Mouse (Mus musculus) retina, adult 2 months (tissue): Measurements from ENCODE around the gene Ang.
A peak's percentile ranks its signal among the peaks of the same experiment; 100 is the strongest.
"Not testable (repeated sequence)": the region's sequence is repeated elsewhere in the genome, so short reads cannot be mapped to it uniquely, and the experiment has no call there.

Experiments
- DNase-seq: peaks from one replicate; pipeline ENCODE4 v3.0.0-alpha.2; 2012; ENCODE audit warnings: low read depth, low spot score

The Ang gene

GRCm38 (mm10) chr14:51088970-51089673, 1.8 kb upstream of the Ang start:
- peak; percentile 94 for DNase-seq

GRCm38 (mm10) chr14:51089674-51090076, 1.3 kb upstream of the Ang start:
- no peak for DNase-seq

- DNase-seq: no peak
These were observed 721 bp upstream of the Ang start for GRCm38 (mm10) chr14:51090077-51090781.

DNA sequence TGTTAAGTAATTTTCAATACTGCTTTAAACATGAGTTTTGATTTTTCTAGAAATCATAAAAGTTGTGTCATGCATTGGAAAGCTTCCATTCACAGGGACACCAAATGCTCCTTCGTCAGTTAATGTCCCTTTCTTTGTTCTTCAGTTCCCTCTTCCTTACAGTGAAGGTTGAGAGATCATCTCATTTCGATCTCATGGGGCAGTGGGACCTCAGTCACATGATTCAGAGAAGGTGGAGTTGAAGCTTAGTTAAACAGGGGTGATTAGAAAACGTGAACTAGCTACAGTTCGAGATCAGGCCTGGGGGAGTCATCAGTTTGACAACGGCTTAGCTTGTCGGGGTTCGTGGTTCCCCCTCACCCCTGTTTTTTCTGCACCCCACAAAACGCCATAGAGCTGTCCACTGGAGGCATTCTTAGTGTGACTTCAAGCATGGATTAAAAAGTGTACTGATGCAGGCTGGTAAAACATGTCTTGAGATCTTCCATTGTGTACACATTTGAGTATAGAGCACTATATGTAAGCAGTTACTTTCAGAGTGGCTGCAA, 1.2 kb downstream of the Ang start:
- no peak for DNase-seq

- DNase-seq: no peak
These were observed 2.5 kb downstream of the Ang start for GRCm38 (mm10) chr14:51093496-51093895.

- DNase-seq: no peak
These were observed 3.3 kb downstream of the Ang start for GRCm38 (mm10) chr14:51094096-51094875.

DNA sequence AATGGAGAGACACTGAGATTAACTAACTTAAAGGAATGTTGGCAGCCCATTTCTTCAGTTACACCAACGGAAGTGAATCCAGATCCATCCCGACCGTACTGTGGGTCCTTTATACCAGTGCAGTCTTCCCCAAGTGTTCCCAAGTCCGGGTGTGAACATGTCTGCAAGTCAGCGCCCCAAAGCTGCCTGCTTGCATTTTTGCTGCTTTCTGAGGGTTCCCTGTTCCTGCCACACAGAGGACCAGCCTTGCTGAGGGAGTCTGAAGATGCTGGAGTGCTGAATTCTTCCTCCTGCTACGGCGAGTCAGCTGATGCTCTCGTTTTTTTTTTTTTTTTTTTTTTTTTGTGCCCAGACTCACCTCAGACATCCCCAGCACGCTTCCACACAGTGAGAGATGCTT, 4.0 kb downstream of the Ang start:
- DNase-seq: no peak

DNA sequence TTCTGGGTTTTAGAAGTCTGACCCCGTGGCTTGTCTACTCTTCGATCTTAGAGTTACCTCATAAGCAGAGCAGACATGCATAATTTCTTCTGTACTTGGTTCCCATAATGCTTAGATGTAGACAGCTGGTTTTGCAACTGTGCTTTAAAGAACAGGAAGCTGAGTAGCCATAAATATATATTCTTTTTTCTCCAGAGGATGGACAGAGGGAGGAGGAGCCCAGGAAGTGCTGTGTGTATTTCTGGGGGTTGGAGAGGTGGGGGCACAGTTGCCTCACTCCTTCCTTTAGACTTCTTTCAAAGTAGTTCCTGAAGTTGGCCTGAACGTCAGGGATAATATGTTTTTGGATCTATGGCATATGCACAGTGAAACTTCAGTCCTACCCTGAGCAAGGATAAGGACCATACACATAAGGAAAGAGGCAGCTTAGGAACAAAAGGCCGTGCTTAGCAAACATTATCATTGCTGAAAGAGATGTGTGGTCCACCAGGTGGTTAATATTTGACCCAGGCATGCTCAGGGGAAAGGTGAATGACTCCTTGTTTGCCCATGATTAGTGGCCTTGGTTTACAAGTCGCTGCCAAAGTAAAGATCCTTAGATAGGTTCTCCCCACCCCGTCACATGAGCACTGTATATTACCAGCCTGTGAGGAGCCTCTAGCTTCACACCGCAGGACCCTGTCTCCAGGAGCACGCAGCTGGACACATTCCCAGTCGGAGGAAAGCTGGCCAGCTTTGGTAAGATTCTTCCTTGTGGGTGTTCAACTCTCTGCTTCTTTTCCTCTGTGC, 5.0 kb downstream of the Ang start:
- no peak for DNase-seq

- not testable (repeated sequence) for DNase-seq
These were observed 7.3 kb downstream of the Ang start for GRCm38 (mm10) chr14:51098300-51098699.

GRCm38 (mm10) chr14:51098921-51099320, 8.0 kb downstream of the Ang start:
- DNase-seq: no peak

GRCm38 (mm10) chr14:51101284-51101683, 10.3 kb downstream of the Ang start:
- no peak for DNase-seq

DNA sequence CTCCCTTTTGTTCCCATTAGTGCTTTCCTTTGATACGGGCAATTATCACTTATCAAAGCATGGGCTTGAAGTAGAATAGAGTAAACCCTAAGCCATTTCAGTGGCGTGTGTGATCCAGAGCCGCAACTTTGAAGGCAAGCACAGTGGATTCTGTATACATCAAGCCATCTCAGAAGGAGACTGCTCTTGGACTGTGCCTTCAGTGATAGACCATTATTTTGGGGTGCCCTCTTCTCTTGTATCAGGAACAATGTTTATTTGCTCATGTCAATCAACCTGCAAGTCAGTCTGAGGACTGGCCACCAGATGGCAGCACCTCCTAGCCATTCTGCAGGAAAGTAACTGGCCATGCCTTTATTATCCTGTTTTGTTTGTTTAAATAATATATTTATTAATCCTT, 12.3 kb downstream of the Ang start:
- no peak for DNase-seq

DNA sequence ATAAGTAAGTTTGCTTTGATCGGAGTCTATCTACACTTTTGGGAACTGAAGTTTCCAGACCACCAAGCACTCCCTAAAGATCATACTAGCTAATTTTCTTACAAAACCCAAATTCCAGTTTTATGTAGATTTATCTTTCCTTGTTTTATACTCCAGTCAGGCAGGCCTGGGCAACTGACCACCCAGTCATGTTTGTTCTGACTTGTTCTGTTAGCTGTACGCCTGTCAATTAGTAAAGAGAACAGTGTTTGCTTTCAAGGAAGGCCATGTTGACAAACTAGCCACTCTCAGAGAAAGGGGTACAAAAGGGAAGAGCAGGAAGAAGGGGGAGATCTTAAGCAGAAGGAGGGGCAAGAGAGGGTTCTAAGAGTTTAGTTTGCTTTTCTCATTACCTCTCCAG, 13.4 kb downstream of the Ang start:
- DNase-seq: no peak

DNA sequence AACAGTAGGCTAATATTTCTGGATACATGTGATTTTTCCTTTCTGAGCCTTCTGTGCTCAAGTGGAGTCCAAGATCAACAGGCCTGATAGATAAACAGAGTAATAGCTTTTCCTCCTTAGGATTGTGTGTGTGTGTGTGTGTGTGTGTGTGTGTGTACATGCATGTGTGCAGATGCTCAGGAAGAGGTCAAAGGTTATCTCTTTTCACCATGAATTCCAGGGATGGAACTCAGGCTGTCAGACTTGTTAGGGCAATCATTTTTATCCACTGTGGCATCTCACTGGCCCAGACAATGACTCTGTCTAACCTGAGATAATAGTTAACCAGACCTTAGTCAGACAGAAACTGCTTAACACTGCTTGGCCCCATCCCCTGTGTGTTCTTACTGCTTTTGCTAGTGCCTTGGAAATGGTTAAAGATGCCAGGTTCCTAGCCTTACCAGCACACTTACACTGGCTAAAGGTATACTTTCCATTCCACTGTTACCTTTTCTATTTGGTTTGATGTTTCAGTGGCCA, 15.6 kb downstream of the Ang start:
- DNase-seq: no peak

- no peak for DNase-seq
These were observed 21.0 kb downstream of the Ang start for GRCm38 (mm10) chr14:51111966-51112365.

DNA sequence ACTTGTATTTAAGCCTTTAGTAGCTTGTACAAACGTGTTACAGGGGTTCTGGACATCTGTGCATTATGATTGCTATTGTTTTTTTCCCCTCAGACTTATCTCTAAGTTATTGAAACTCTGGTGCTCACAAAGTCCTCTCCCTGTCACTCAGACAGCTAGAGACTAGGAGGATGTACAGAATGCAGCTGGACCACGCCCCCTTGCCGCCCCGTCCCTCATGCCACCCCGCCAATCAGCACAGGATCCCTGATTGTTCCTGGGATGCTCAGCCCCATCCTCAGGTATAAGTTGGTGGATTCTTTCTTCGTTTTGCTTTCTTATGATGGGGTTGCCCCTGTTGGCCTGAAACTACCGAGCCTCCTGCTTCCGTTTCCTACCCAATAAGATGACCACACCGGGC, 22.5 kb downstream of the Ang start:
- no peak for DNase-seq

- DNase-seq: no peak
These were observed 23.1 kb downstream of the Ang start, which contains the start of gene Eddm3b for GRCm38 (mm10) chr14:51113916-51114560. Gene Eddm3b (plus strand): TSS chr14:51114426.

- no peak for DNase-seq
These were observed 34.7 kb downstream of the Ang start for GRCm38 (mm10) chr14:51125684-51126083.

DNA sequence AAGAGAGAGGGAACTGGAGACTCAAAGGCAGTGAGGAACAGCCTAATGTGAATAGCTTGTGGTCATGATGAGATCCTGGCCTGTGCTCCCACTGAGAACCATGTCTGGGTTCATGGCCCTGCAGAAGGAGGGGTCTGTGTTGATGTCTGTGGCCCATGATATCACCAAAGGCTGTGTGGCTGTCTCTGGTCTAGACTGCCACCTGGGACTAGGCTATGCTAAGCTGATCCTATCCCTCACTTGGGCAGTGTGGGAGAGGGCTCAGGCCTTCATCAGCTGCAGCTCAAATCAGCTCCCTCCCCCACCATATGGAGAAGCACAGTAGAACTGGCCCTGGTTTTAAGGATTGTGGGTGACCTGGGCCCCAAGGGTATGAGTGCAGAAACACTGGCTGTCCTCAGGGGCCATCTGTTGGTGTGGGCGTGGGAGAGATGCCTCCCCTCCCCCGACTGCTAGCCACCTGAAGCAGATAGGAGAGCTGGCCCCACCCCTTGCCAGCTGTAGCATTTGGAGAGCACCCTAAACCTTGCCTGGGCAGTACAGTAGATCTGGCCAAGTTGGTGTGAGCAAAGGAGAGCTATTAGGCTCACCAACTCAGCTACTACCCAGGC, 36.8 kb downstream of the Ang start:
- no peak for DNase-seq
